Mouse (Mus musculus) ES-Bruce4 (cell line): Measurements from ENCODE around the gene Stx19. TPM values are rescaled to one million over a fixed set of nuclear protein-coding genes. Genes with fewer than 3 reads are reported as not detected.

Source experiments
- H3K27ac ChIP-seq: 2 replicates; pipeline ENCODE4 v1.5.1; 2012; ENCODE audit warnings: low read length, inconsistent platforms; ENCODE audit not compliant: insufficient read depth
- H3K27me3 ChIP-seq: 2 replicates; pipeline ENCODE4 v1.6.1; 2012; ENCODE audit warnings: mild to moderate bottlenecking, low read length, inconsistent platforms; ENCODE audit not compliant: control insufficient read depth, poor library complexity, insufficient read depth, severe bottlenecking
- H3K36me3 ChIP-seq: 2 replicates; pipeline ENCODE4 v1.6.1; 2012; ENCODE audit warnings: inconsistent platforms, mild to moderate bottlenecking, low read length, moderate library complexity; ENCODE audit not compliant: control insufficient read depth, poor library complexity, insufficient read depth, severe bottlenecking
- H3K4me1 ChIP-seq: one replicate; pipeline ENCODE4 v1.8.1; 2011; ENCODE audit warnings: low read length; ENCODE audit not compliant: control insufficient read depth, insufficient read depth
- H3K4me3 ChIP-seq: 2 replicates; pipeline ENCODE4 v1.5.1; 2011; ENCODE audit warnings: low read depth, mild to moderate bottlenecking, low read length
- H3K9ac ChIP-seq: 2 replicates; pipeline ENCODE4 v1.6.1; 2012; ENCODE audit warnings: low read depth, mild to moderate bottlenecking, inconsistent platforms; ENCODE audit not compliant: poor library complexity, severe bottlenecking
- H3K9me3 ChIP-seq: replicated peaks from 2 replicates; pipeline ENCODE4 v1.6.1; 2012; ENCODE audit warnings: mild to moderate bottlenecking, low read length, inconsistent platforms; ENCODE audit not compliant: control insufficient read depth, poor library complexity, insufficient read depth, severe bottlenecking
- CTCF ChIP-seq: IDR thresholded peaks from one replicate; pipeline ENCODE4 v1.8.1; 2011; ENCODE audit warnings: low read depth, low read length
- EP300 ChIP-seq: IDR thresholded peaks from 2 replicates; pipeline ENCODE4 v1.6.1; 2011; ENCODE audit warnings: low read depth, low read length; ENCODE audit not compliant: insufficient read depth
- POLR2A ChIP-seq: IDR thresholded peaks from one replicate; pipeline ENCODE4 v1.8.1; 2011; ENCODE audit warnings: low read length; ENCODE audit not compliant: insufficient read depth
- polyA plus RNA-seq: library from polyadenylated mRNA; stranded (reverse); fragments of >200 nt; gene quantifications from 2 replicates; pipeline ENCODE4 v1.2.4, GENCODE M21; 2011; ENCODE audit warnings: low read depth; ENCODE audit not compliant: missing spikeins, insufficient read depth, insufficient read length

The Stx19 gene
- polyA plus RNA-seq, 1 experiment: not detected

DNA sequence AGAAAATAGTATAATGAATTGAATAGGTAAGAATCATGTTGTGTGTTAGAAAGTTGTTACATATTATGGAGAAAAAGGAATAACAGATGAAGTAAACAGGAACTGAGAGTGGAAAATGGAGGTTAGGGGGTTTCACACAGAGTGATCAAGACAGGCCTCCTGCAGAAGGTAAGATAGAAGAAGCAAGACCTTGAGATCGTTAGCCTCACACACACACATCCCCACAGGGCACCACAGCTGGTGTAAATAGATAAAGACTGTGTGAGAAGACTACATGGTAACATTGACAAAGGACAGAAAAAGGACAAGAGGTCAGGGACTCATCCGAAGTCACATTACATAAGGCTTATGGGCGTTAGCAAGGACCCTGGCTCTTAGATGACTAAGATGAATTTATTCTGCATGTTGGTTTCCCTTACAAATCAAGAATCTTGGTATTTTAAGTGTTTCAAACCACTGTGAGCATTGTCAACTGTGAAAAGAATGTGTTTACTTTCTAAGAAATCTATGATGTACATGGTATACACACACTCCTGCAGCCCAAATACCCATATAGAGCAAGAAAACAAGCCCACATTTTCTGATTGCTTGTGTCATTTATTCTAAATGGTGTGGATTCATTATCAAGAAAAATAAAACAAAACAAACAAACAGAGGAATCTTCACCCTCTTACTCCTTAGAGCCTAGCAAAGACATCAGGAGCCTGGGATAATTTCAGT lies 19.7 kb downstream of the Stx19 start:
- Histone ChIP-seq H3K27me3 (no peaks in the 10 kb centered on the region), H3K27ac (no peak overlapping the region), H3K9me3 (no peaks in the 10 kb centered on the region), H3K9ac (no peak overlapping the region), H3K4me1 (no peaks in the 10 kb centered on the region), H3K4me3 (no peak overlapping the region), H3K36me3 (no peaks in the 10 kb centered on the region)
- TF ChIP-seq EP300 (no peak), CTCF (no peak), POLR2A (no peak)

GRCm38 (mm10) chr16:62845341-62845740 lies 30.9 kb downstream of the Stx19 start:
- H3K27me3 ChIP-seq: no peaks in the 10 kb centered on the region
- H3K9me3 ChIP-seq: no peaks in the 10 kb centered on the region
- H3K9ac ChIP-seq: no peak overlapping the region
- H3K4me1 ChIP-seq: no peaks in the 10 kb centered on the region
- no peak overlapping the region for H3K27ac ChIP-seq
- TF ChIP-seq POLR2A (no peak), CTCF (no peak), EP300 (no peak)
- H3K36me3 ChIP-seq: no peaks in the 10 kb centered on the region
- no peak overlapping the region for H3K4me3 ChIP-seq

DNA sequence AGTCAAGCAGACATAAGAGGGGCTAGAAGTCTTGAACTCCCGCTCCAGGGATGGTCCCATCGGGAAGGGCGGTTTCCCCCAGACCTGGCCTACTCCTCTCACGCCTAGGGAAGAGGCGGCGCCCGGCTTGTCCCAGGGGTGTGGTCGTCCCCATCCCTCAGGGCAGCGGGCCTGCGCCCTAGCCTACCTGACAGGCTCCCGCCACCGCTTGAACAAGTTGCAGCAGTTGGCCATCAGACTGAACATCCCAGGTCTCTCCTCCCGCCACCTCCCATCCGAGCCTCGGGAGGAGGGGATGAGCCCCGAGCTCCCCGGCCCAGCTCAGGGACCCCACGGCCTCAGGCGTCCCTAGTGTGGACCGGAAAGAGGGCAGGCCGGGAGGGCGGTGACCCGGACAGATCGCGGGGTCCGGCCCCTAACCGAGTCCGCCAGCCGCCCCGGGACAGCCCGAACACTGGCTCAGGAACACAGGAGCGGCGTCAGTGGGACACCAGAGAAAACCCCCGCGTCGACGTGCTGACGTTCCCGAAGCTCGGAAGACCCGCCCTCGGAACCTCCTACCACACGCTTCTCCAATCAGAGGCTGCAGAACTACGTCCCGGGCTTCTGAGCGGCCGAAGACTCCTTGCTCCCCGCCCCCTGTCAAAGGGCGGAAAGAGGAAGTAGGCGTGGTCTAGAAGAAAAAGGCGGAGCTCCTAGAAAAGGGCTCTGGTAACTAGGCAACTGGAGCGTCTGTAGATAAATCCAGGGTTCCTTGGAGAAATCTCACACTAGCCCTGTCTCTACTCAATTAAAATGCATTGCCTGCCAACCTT lies 32.2 kb downstream of the Stx19 start, which contains the start of gene Arl13b:
Gene Arl13b, minus strand, starts transcription at position 543 of the 815 bp plus-strand sequence.
- TF ChIP-seq EP300 (0 out of 2 replicates have a peak, but pooled peaks have one; percentile 5), POLR2A (no peak), CTCF (no peak)
- Histone ChIP-seq H3K36me3 (no peaks in the 10 kb centered on the region), H3K9ac (peak within 1 kb of the TSS; percentile 47; the same call in 1 of the 2 replicates)

GRCm38 (mm10) chr16:62852464-62853252 lies 38.2 kb downstream of the Stx19 start:
- TF ChIP-seq EP300: no peak
- no peak for TF ChIP-seq POLR2A
- TF ChIP-seq CTCF: no peak

More for the DNA sequence above, 32.2 kb downstream of the Stx19 start, which contains the start of gene Arl13b:
- Histone ChIP-seq H3K27me3 (no peaks in the 10 kb centered on the region), H3K9me3 (no peaks in the 10 kb centered on the region), H3K27ac (0 out of 2 replicates have a peak within 1 kb of the TSS, but pooled peaks have one; percentile 52), H3K4me3 (peak within 1 kb of the TSS; percentile 66), H3K4me1 (no peaks in the 10 kb centered on the region)

GRCm38 (mm10) chr16:62853611-62854126 lies 39.2 kb downstream of the Stx19 start:
- Histone ChIP-seq H3K4me3 (peak overlapping the region; percentile 99; the same call in 1 of the 2 replicates), H3K27me3 (no peaks in the 10 kb centered on the region), H3K9me3 (no peaks in the 10 kb centered on the region), H3K36me3 (no peaks in the 10 kb centered on the region), H3K27ac (no peak overlapping the region; the same call in 1 of the 2 replicates), H3K9ac (peak overlapping the region; percentile 84), H3K4me1 (no peaks in the 10 kb centered on the region)
- TF ChIP-seq CTCF (no peak), EP300 (no peak), POLR2A (no peak)

More at GRCm38 (mm10) chr16:62852464-62853252, 38.2 kb downstream of the Stx19 start:
- Histone ChIP-seq H3K27ac (no peak overlapping the region), H3K4me1 (no peaks in the 10 kb centered on the region), H3K9ac (no peak overlapping the region), H3K4me3 (no peak overlapping the region), H3K27me3 (no peaks in the 10 kb centered on the region), H3K36me3 (no peaks in the 10 kb centered on the region), H3K9me3 (no peaks in the 10 kb centered on the region)
